Mouse (Mus musculus): ENCODE data around the gene Smg9. TPM values are rescaled to one million over a fixed set of nuclear protein-coding genes. Genes with fewer than 3 reads are reported as not detected.

Smg9 gene
- polyA plus RNA-seq, 1 experiment from 2014 or later: 20.6 TPM

- H3K9me3 ChIP-seq (replicated peaks; ENCODE audit: low read length): no peaks in the 10 kb centered on the region
- 0 out of 2 replicates have a peak, but pooled peaks cover 11% of the 10 kb centered on the region for H3K4me1 ChIP-seq (replicated peaks; ENCODE audit: insufficient read depth, low read length)
- peak within 1 kb of the TSS; percentile 29 for H3K4me3 ChIP-seq (replicated peaks; ENCODE audit: low read depth, low read length)
- H3K27ac ChIP-seq: peak within 1 kb of the TSS; percentile 83
- TF ChIP-seq CTCF (IDR thresholded peaks at IDR 0.05; ENCODE audit: low read depth): no peak
- H3K4me2 ChIP-seq (ENCODE audit: low read length): peak within 1 kb of the TSS; percentile 54
- H3K9ac ChIP-seq (ENCODE audit: low read depth, low read length): peak within 1 kb of the TSS; percentile 32
- no peaks in the 10 kb centered on the region for H3K36me3 ChIP-seq (ENCODE audit: insufficient read depth, low read length)
- WGBS: 2% methylated on average over 26 of the region's 27 CpGs
- no peaks in the 10 kb centered on the region for H3K27me3 ChIP-seq (ENCODE audit: insufficient read depth, low read length)
- peak; percentile 80 for DNase-seq (ENCODE audit: low spot score)
- ATAC-seq (replicated peaks; ENCODE audit: low FRiP score, low read depth): peak; percentile 71
Observed at GRCm38 (mm10) chr7:24462388-24463319, 63.2 kb downstream of the Smg9 start, which contains the start of gene Plaur. TSS of gene Plaur (plus strand) at chr7:24462484.

- WGBS: 92% methylated on average over 6 of the region's 6 CpGs
- no peak for ATAC-seq (replicated peaks; ENCODE audit: low FRiP score, low read depth)
- no peak for TF ChIP-seq CTCF (IDR thresholded peaks at IDR 0.05; ENCODE audit: low read depth)
Observed at GRCm38 (mm10) chr7:24466835-24467234, 67.4 kb downstream of the Smg9 start.

GRCm38 (mm10) chr7:24467886-24468285 is 68.5 kb downstream of the Smg9 start:
- no peak overlapping the region for H3K4me2 ChIP-seq (ENCODE audit: low read length)
- no peak for DNase-seq (ENCODE audit: low spot score)
- 0 out of 2 replicates have a peak, but pooled peaks cover 3% of the 10 kb centered on the region for H3K36me3 ChIP-seq (ENCODE audit: insufficient read depth, low read length)
- no peak overlapping the region for H3K4me3 ChIP-seq (replicated peaks; ENCODE audit: low read depth, low read length)
- no peak overlapping the region for H3K27ac ChIP-seq
- TF ChIP-seq CTCF (IDR thresholded peaks at IDR 0.05; ENCODE audit: low read depth): no peak
- H3K9me3 ChIP-seq (replicated peaks; ENCODE audit: low read length): no peaks in the 10 kb centered on the region
- no peak for ATAC-seq (replicated peaks; ENCODE audit: low FRiP score, low read depth)
- H3K9ac ChIP-seq (ENCODE audit: low read depth, low read length): no peak overlapping the region
- 0 out of 2 replicates have a peak, but pooled peaks cover 3% of the 10 kb centered on the region for H3K4me1 ChIP-seq (replicated peaks; ENCODE audit: insufficient read depth, low read length)
- H3K27me3 ChIP-seq (ENCODE audit: insufficient read depth, low read length): no peaks in the 10 kb centered on the region
- WGBS: 78% methylated on average over 5 of the region's 5 CpGs

More at GRCm38 (mm10) chr7:24466835-24467234, 67.4 kb downstream of the Smg9 start:
- no peak for DNase-seq (ENCODE audit: low spot score)
- Histone ChIP-seq H3K4me3 (replicated peaks; ENCODE audit: low read depth, low read length) (no peak overlapping the region), H3K4me2 (ENCODE audit: low read length) (no peak overlapping the region), H3K27ac (no peak overlapping the region), H3K27me3 (ENCODE audit: insufficient read depth, low read length) (no peaks in the 10 kb centered on the region), H3K4me1 (replicated peaks; ENCODE audit: insufficient read depth, low read length) (0 out of 2 replicates have a peak, but pooled peaks cover 6% of the 10 kb centered on the region), H3K9ac (ENCODE audit: low read depth, low read length) (no peak overlapping the region), H3K9me3 (replicated peaks; ENCODE audit: low read length) (no peaks in the 10 kb centered on the region), H3K36me3 (ENCODE audit: insufficient read depth, low read length) (0 out of 2 replicates have a peak, but pooled peaks cover 3% of the 10 kb centered on the region)

GRCm38 (mm10) chr7:24469126-24469525 is 69.7 kb downstream of the Smg9 start:
- DNase-seq (ENCODE audit: low spot score) (no peak), ATAC-seq (replicated peaks; ENCODE audit: low FRiP score, low read depth) (no peak)
- Histone ChIP-seq H3K9ac (ENCODE audit: low read depth, low read length) (no peak overlapping the region), H3K27me3 (ENCODE audit: insufficient read depth, low read length) (no peaks in the 10 kb centered on the region), H3K4me2 (ENCODE audit: low read length) (no peak overlapping the region), H3K36me3 (ENCODE audit: insufficient read depth, low read length) (0 out of 2 replicates have a peak, but pooled peaks cover 3% of the 10 kb centered on the region), H3K9me3 (replicated peaks; ENCODE audit: low read length) (no peaks in the 10 kb centered on the region), H3K27ac (no peak overlapping the region), H3K4me3 (replicated peaks; ENCODE audit: low read depth, low read length) (no peak overlapping the region), H3K4me1 (replicated peaks; ENCODE audit: insufficient read depth, low read length) (no peaks in the 10 kb centered on the region)
- peak; percentile 62 for TF ChIP-seq CTCF (IDR thresholded peaks at IDR 0.05; ENCODE audit: low read depth)
- WGBS: 87% methylated on average over 3 of the region's 3 CpGs

GRCm38 (mm10) chr7:24470356-24470755 is 70.9 kb downstream of the Smg9 start:
- H3K4me3 ChIP-seq (replicated peaks; ENCODE audit: low read depth, low read length): no peak overlapping the region
- TF ChIP-seq CTCF (IDR thresholded peaks at IDR 0.05; ENCODE audit: low read depth): no peak
- no peak overlapping the region for H3K9ac ChIP-seq (ENCODE audit: low read depth, low read length)
- WGBS: 94% methylated on average over 7 of the region's 7 CpGs
- H3K27ac ChIP-seq: no peak overlapping the region
- H3K36me3 ChIP-seq (ENCODE audit: insufficient read depth, low read length): 0 out of 2 replicates have a peak, but pooled peaks cover 3% of the 10 kb centered on the region
- no peak overlapping the region for H3K4me2 ChIP-seq (ENCODE audit: low read length)
- ATAC-seq (replicated peaks; ENCODE audit: low FRiP score, low read depth) (no peak), DNase-seq (ENCODE audit: low spot score) (no peak)
- no peaks in the 10 kb centered on the region for H3K9me3 ChIP-seq (replicated peaks; ENCODE audit: low read length)
- no peaks in the 10 kb centered on the region for H3K27me3 ChIP-seq (ENCODE audit: insufficient read depth, low read length)
- no peaks in the 10 kb centered on the region for H3K4me1 ChIP-seq (replicated peaks; ENCODE audit: insufficient read depth, low read length)

Other genes with a start within 250 kb of the Smg9 start
- gene Zfp114, start 224.6 kb upstream of the Smg9 start, polyA plus RNA-seq (2015; fragmentation: Nextera tagmentation; extraction: Ambion mirVana): 2.2 and 2.4 TPM in 2 replicates
- 6.3 and 7.4 TPM in 2 replicates for gene Zfp111, start 188.2 kb upstream of the Smg9 start, polyA plus RNA-seq (2015; fragmentation: Nextera tagmentation; extraction: Ambion mirVana)
- gene Zfp109, start 162.1 kb upstream of the Smg9 start, polyA plus RNA-seq (2015; fragmentation: Nextera tagmentation; extraction: Ambion mirVana): 2.2 and 2.5 TPM in 2 replicates
- 3.2 and 3.3 TPM in 2 replicates for gene Zfp108, start 144.8 kb upstream of the Smg9 start, polyA plus RNA-seq (2015; fragmentation: Nextera tagmentation; extraction: Ambion mirVana)
- gene Zfp93, start 129.2 kb upstream of the Smg9 start, polyA plus RNA-seq (2015; fragmentation: Nextera tagmentation; extraction: Ambion mirVana): 7.5 and 8.9 TPM in 2 replicates
- gene Zfp61, start 98.4 kb upstream of the Smg9 start, polyA plus RNA-seq (2015; fragmentation: Nextera tagmentation; extraction: Ambion mirVana): 22.9 and 24.6 TPM in 2 replicates
- 9.8 and 10.0 TPM in 2 replicates for gene Zfp94, start 83.0 kb upstream of the Smg9 start, polyA plus RNA-seq (2015; fragmentation: Nextera tagmentation; extraction: Ambion mirVana)
- 0.27 and 0.45 TPM in 2 replicates for gene Tescl, start 65.7 kb upstream of the Smg9 start, polyA plus RNA-seq (2015; fragmentation: Nextera tagmentation; extraction: Ambion mirVana)
- gene Lypd5, start 50.4 kb upstream of the Smg9 start, polyA plus RNA-seq (2015; fragmentation: Nextera tagmentation; extraction: Ambion mirVana): not detected in 2 replicates
- gene Kcnn4, start 29.4 kb upstream of the Smg9 start, polyA plus RNA-seq (2015; fragmentation: Nextera tagmentation; extraction: Ambion mirVana): 8.0 and 9.6 TPM in 2 replicates
- not detected in 2 replicates for gene Irgc1, start 52.7 kb downstream of the Smg9 start, polyA plus RNA-seq (2015; fragmentation: Nextera tagmentation; extraction: Ambion mirVana)
- 11.5 and 15.9 TPM in 2 replicates for gene Plaur, start 62.9 kb downstream of the Smg9 start, polyA plus RNA-seq (2015; fragmentation: Nextera tagmentation; extraction: Ambion mirVana)
- 7.1 and 8.2 TPM in 2 replicates for gene Cadm4, start 82.4 kb downstream of the Smg9 start, polyA plus RNA-seq (2015; fragmentation: Nextera tagmentation; extraction: Ambion mirVana)
- gene Zfp428, start 107.4 kb downstream of the Smg9 start, polyA plus RNA-seq (2015; fragmentation: Nextera tagmentation; extraction: Ambion mirVana): 40.2 and 41.4 TPM in 2 replicates
- gene AC161166.1, start 112.8 kb downstream of the Smg9 start, polyA plus RNA-seq (2015; fragmentation: Nextera tagmentation; extraction: Ambion mirVana): 0.06 and 0.12 TPM in 2 replicates
- gene Irgq, start 131.1 kb downstream of the Smg9 start, polyA plus RNA-seq (2015; fragmentation: Nextera tagmentation; extraction: Ambion mirVana): 5.4 and 6.0 TPM in 2 replicates
- 0.50 and 0.55 TPM in 2 replicates for gene Pinlyp, start 146.5 kb downstream of the Smg9 start, polyA plus RNA-seq (2015; fragmentation: Nextera tagmentation; extraction: Ambion mirVana)
- gene Xrcc1, start 146.7 kb downstream of the Smg9 start, polyA plus RNA-seq (2015; fragmentation: Nextera tagmentation; extraction: Ambion mirVana): 58.4 and 63.6 TPM in 2 replicates
- gene Ethe1, start 187.9 kb downstream of the Smg9 start, polyA plus RNA-seq (2015; fragmentation: Nextera tagmentation; extraction: Ambion mirVana): 43.7 and 43.8 TPM in 2 replicates
- gene Zfp575, start 188.0 kb downstream of the Smg9 start, polyA plus RNA-seq (2015; fragmentation: Nextera tagmentation; extraction: Ambion mirVana): 4.0 and 4.3 TPM in 2 replicates
- 0.11 and 0.20 TPM in 2 replicates for gene Phldb3, start 211.1 kb downstream of the Smg9 start, polyA plus RNA-seq (2015; fragmentation: Nextera tagmentation; extraction: Ambion mirVana)
- 0.68 and 0.88 TPM in 2 replicates for gene Lypd3, start 236.9 kb downstream of the Smg9 start, polyA plus RNA-seq (2015; fragmentation: Nextera tagmentation; extraction: Ambion mirVana)

Measured in kidney, postnatal 0 days (tissue).